Comparison of ENCODE assay signal across 11 mouse cellular contexts in the genomic region with DNA sequence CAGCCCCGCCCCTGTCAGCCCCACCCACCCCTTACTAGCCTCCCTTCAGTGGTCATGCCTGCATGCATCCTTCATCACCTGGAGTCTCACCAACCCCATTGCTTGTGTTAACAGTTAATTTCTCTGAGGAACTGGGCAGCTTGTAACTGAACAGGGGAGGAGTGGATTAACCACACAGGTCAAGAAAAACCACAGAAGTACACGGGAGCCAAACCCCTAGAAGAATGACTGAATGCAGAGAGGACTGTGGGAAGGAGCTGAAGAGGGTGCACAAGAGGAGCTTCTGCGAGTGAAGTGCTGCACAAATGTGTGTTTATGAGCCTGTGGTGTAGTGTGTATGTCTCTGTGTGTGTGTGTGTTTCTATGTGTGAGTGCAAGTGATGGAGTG. TPM values are rescaled to one million over a fixed set of nuclear protein-coding genes. Genes with fewer than 3 reads are reported as not detected.
A peak's percentile ranks its signal among the peaks of the same experiment; 100 is the strongest.
DNase-seq lines count a peak whose midpoint lies in the region; ATAC-seq and TF ChIP-seq lines count a peak whose summit lies in the region.
"Had no signal": no experiment of that assay in that cellular context is flagged by ENCODE, and none has a peak within 500 bp of the region (broad histone marks: within the 10 kb centered on the region; RNA-seq: fewer than 3 reads in every experiment).

No protein-coding gene starts in this region.

- 27% methylated on average over 3 of the region's 3 CpGs for WGBS in heart, embryonic 10.5 days
- 53% methylated on average over 3 of the region's 3 CpGs for WGBS in heart, adult 2 months
- 26% methylated on average over 3 of the region's 3 CpGs for WGBS in embryonic facial prominence, embryonic 11.5 days
- 20% methylated on average over 3 of the region's 3 CpGs for WGBS in hindbrain, postnatal 0 days

- no peak for TF ChIP-seq EP300 in heart, adult 2 months (IDR thresholded peaks at IDR 0.05; ENCODE audit: insufficient read depth, low read depth, low read length)

- TF ChIP-seq POLR2A in heart, adult 2 months (IDR thresholded peaks at IDR 0.05; ENCODE audit: insufficient read depth, low read depth, low read length): no peak

- DNase-seq in heart, embryonic 10.5 days (ENCODE audit: low spot score): no peak
- no peak for DNase-seq in heart, adult 2 months
- peak; percentile 49 for DNase-seq in 3134 (ENCODE audit: extremely low read depth, insufficient read length, low spot score)
- DNase-seq in embryonic facial prominence, embryonic 11.5 days (ENCODE audit: low spot score): no peak
- no peak for DNase-seq in hindbrain, postnatal 0 days (ENCODE audit: low spot score)
- no peak for DNase-seq in layer of hippocampus, postnatal 10 days (ENCODE audit: low spot score in 2 of 2)
- DNase-seq in kidney, postnatal 25 days: no peak
- DNase-seq: cerebellum, adult 11-12 months; kidney, adult 11 months had no signal

- ATAC-seq in embryonic facial prominence, embryonic 11.5 days (replicated peaks; ENCODE audit: insufficient number of reproducible peaks, low FRiP score, low TSS enrichment, low read depth): no peak
- ATAC-seq in hindbrain, postnatal 0 days: no peak
- ATAC-seq in erythroid progenitor cell, adult 5-6 weeks (replicated peaks; ENCODE audit: low FRiP score, poor library complexity, severe bottlenecking): no peak

- peak overlapping the region; percentile 38 for H3K27ac ChIP-seq in heart, embryonic 10.5 days
- no peak overlapping the region for H3K27ac ChIP-seq in heart, adult 2 months
- 0 out of 2 replicates have a peak overlapping the region, but pooled peaks have one; percentile 41 for H3K27ac ChIP-seq in embryonic facial prominence, embryonic 11.5 days (replicated peaks; ENCODE audit: low read depth, low read length)
- H3K27ac ChIP-seq in hindbrain, postnatal 0 days: no peak overlapping the region
- H3K27ac ChIP-seq: liver, embryonic 14.5 days had no signal

- H3K9ac ChIP-seq in heart, adult 2 months (ENCODE audit: low read depth, low read length): no peak overlapping the region
- H3K9ac ChIP-seq in embryonic facial prominence, embryonic 11.5 days (replicated peaks; ENCODE audit: low read length): no peak overlapping the region
- H3K9ac ChIP-seq in hindbrain, postnatal 0 days (replicated peaks; ENCODE audit: low read length): 0 out of 2 replicates have a peak overlapping the region, but pooled peaks have one; percentile 13
- H3K9ac ChIP-seq: liver, embryonic 14.5 days had no signal

- H3K4me2 ChIP-seq in embryonic facial prominence, embryonic 11.5 days (ENCODE audit: low read depth, low read length): no peak overlapping the region
- H3K4me2 ChIP-seq in hindbrain, postnatal 0 days (ENCODE audit: low read depth, low read length): no peak overlapping the region

- H3K4me3 ChIP-seq in heart, embryonic 10.5 days: no peak overlapping the region
- H3K4me3 ChIP-seq in heart, adult 2 months: no peak overlapping the region
- H3K4me3 ChIP-seq in embryonic facial prominence, embryonic 11.5 days (ENCODE audit: low read depth, low read length): no peak overlapping the region
- no peak overlapping the region for H3K4me3 ChIP-seq in hindbrain, postnatal 0 days (ENCODE audit: low read length)

- H3K9me3 ChIP-seq in heart, embryonic 10.5 days: no peaks in the 10 kb centered on the region
- H3K9me3 ChIP-seq in embryonic facial prominence, embryonic 11.5 days (replicated peaks; ENCODE audit: control insufficient read depth, low read length): no peaks in the 10 kb centered on the region
- H3K9me3 ChIP-seq in hindbrain, postnatal 0 days (ENCODE audit: low read length): no peaks in the 10 kb centered on the region

- TF ChIP-seq CTCF in heart, adult 2 months (IDR thresholded peaks at IDR 0.05): no peak
- no peak for TF ChIP-seq CTCF in hindbrain, postnatal 0 days (IDR thresholded peaks at IDR 0.05; ENCODE audit: low read depth)

- no peaks in the 10 kb centered on the region for H3K27me3 ChIP-seq in heart, embryonic 10.5 days (ENCODE audit: insufficient read depth, poor library complexity, severe bottlenecking)
- H3K27me3 ChIP-seq in heart, adult 2 months (ENCODE audit: control insufficient read depth, insufficient read depth, low read length): no peaks in the 10 kb centered on the region
- H3K27me3 ChIP-seq in embryonic facial prominence, embryonic 11.5 days (ENCODE audit: control insufficient read depth, insufficient read depth, low read length): no peaks in the 10 kb centered on the region
- H3K27me3 ChIP-seq in hindbrain, postnatal 0 days (ENCODE audit: insufficient read depth, low read length): no peaks in the 10 kb centered on the region

- no peaks in the 10 kb centered on the region for H3K79me2 ChIP-seq in heart, adult 2 months (replicated peaks; ENCODE audit: control insufficient read depth, insufficient read depth, low read length)

- H3K36me3 ChIP-seq in heart, embryonic 10.5 days: no peaks in the 10 kb centered on the region
- no peaks in the 10 kb centered on the region for H3K36me3 ChIP-seq in heart, adult 2 months (ENCODE audit: control insufficient read depth, insufficient read depth, low read length)
- H3K36me3 ChIP-seq in embryonic facial prominence, embryonic 11.5 days (replicated peaks; ENCODE audit: control insufficient read depth, insufficient read depth, low read depth, low read length): no peaks in the 10 kb centered on the region
- no peaks in the 10 kb centered on the region for H3K36me3 ChIP-seq in hindbrain, postnatal 0 days (ENCODE audit: insufficient read depth, low read length)

- intact Hi-C loops in heart, adult 2 months (cut with DNase I): no loop called here

- H3K4me1 ChIP-seq in heart, embryonic 10.5 days: peaks cover 55% of the 10 kb centered on the region
- H3K4me1 ChIP-seq in heart, adult 2 months (ENCODE audit: control insufficient read depth, insufficient read depth, low read length): peaks cover 3% of the 10 kb centered on the region
- H3K4me1 ChIP-seq in embryonic facial prominence, embryonic 11.5 days (ENCODE audit: control insufficient read depth, insufficient read depth, low read length): peaks cover 11% of the 10 kb centered on the region
- H3K4me1 ChIP-seq in hindbrain, postnatal 0 days (ENCODE audit: insufficient read depth, low read length): no peaks in the 10 kb centered on the region

RNA-seq across cellular contexts. Expression of gene Nxn, which starts 47.3 kb away (rescaled TPM):
- polyA plus RNA-seq in heart, embryonic 10.5 days (2016; fragmentation: Nextera tagmentation; extraction: Ambion mirVana): 27.9 and 34.5 TPM in 2 replicates
- 10 to 100 TPM; 14.6 to 19.1 TPM for total RNA-seq in heart, adult 2 months (2021)
- 10.0 and 14.0 TPM in 2 replicates for polyA plus RNA-seq in heart, adult 2 months (2012; rRNA removed)
- polyA plus RNA-seq in embryonic facial prominence, embryonic 11.5 days (2014; fragmentation: Nextera tagmentation; extraction: Ambion mirVana): 40.0 and 41.8 TPM in 2 replicates
- 36.6 and 41.3 TPM in 2 replicates for total RNA-seq in hindbrain, postnatal 0 days (2014; rRNA removed)
- polyA plus RNA-seq in hindbrain, postnatal 0 days (2015; fragmentation: Nextera tagmentation; extraction: Ambion mirVana): 21.2 and 22.3 TPM in 2 replicates
- total RNA-seq in layer of hippocampus, postnatal 10 days (2021): 10 to 100 TPM; 11.1 to 13.0 TPM
- 1.4 and 2.1 TPM in 2 replicates for total RNA-seq in erythroid progenitor cell, adult 5-6 weeks (2015; ENCODE audit: low replicate concordance)
- total RNA-seq in erythroid progenitor cell, adult 5-6 weeks (2017; ENCODE audit: low replicate concordance): 0.98 TPM in 1 of 2 replicates, not detected in the other

RNA-seq across cellular contexts. Expression of gene Timm22, which starts 55.1 kb away (rescaled TPM):
- 120 and 129 TPM in 2 replicates for polyA plus RNA-seq in heart, embryonic 10.5 days (2016; fragmentation: Nextera tagmentation; extraction: Ambion mirVana)
- total RNA-seq in heart, adult 2 months (2021): 10 to 100 TPM; 35.3 to 40.4 TPM
- polyA plus RNA-seq in heart, adult 2 months (2012; rRNA removed): 10.4 and 21.0 TPM in 2 replicates
- polyA plus RNA-seq in embryonic facial prominence, embryonic 11.5 days (2014; fragmentation: Nextera tagmentation; extraction: Ambion mirVana): 138 TPM in 2 replicates
- 49.8 and 112 TPM in 2 replicates for total RNA-seq in hindbrain, postnatal 0 days (2014; rRNA removed)
- 104 and 106 TPM in 2 replicates for polyA plus RNA-seq in hindbrain, postnatal 0 days (2015; fragmentation: Nextera tagmentation; extraction: Ambion mirVana)
- total RNA-seq in layer of hippocampus, postnatal 10 days (2021): 10 to 100 TPM; 38.1 to 39.9 TPM
- total RNA-seq in erythroid progenitor cell, adult 5-6 weeks (2015; ENCODE audit: low replicate concordance): 4.2 and 4.7 TPM in 2 replicates
- total RNA-seq in erythroid progenitor cell, adult 5-6 weeks (2017; ENCODE audit: low replicate concordance): 2.3 and 4.0 TPM in 2 replicates

Comparison
In these comparisons a context has a peak if more than half of its experiments do, and no peak if none do; other contexts are left out.
1. H3K27ac ChIP-seq: peak in heart, embryonic 10.5 days (single experiment) and embryonic facial prominence, embryonic 11.5 days (single experiment); none in heart, adult 2 months (single experiment) and hindbrain, postnatal 0 days (single experiment).